ENCODE assay signal across 29 mouse cellular contexts in the genomic region with DNA sequence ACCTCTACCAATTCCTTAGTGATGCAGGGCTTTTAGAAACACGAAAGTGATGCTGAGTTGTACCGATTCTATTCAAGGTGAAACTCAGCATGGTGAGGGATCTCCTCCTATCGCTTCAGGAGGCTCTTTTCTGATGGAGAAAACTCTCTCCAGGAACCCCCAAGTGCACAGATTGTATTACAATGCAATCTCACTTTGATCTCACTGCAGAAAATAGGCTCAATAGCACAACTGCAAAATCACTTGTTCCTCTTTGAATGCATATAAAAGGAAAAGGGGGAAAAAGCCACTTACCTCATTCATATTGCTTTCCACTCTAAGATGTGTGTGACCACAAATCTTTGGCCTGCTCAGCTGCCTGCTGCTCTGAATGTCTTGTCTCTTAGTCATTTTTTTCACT.
DNase-seq lines count a peak whose midpoint lies in the region; ATAC-seq and TF ChIP-seq lines count a peak whose summit lies in the region.
"Had no signal": no experiment of that assay in that cellular context is flagged by ENCODE, and none has a peak within 500 bp of the region (broad histone marks: within the 10 kb centered on the region; RNA-seq: fewer than 3 reads in every experiment).

No protein-coding gene starts in this region.

- no peaks in the 10 kb centered on the region for H3K27me3 ChIP-seq in midbrain, embryonic 14.5 days (ENCODE audit: control insufficient read depth, insufficient read depth, low read length)
- no peaks in the 10 kb centered on the region for H3K27me3 ChIP-seq in midbrain, postnatal 0 days (ENCODE audit: insufficient read depth, low read length)
- H3K27me3 ChIP-seq in lung, postnatal 0 days (replicated peaks; ENCODE audit: insufficient read depth, low read length): no peaks in the 10 kb centered on the region
- H3K27me3 ChIP-seq: embryonic facial prominence, embryonic 13.5 days; forebrain, embryonic 15.5 days; heart, embryonic 13.5 days had no signal

- H3K9me3 ChIP-seq in midbrain, embryonic 14.5 days (ENCODE audit: control insufficient read depth, low read length): no peaks in the 10 kb centered on the region
- no peaks in the 10 kb centered on the region for H3K9me3 ChIP-seq in midbrain, postnatal 0 days (ENCODE audit: low read length)
- H3K9me3 ChIP-seq in ES-E14 (ENCODE audit: control insufficient read depth, insufficient read depth, low read depth, low read length): no peaks in the 10 kb centered on the region
- H3K9me3 ChIP-seq in lung, postnatal 0 days (ENCODE audit: low read length): no peaks in the 10 kb centered on the region
- H3K9me3 ChIP-seq: embryonic facial prominence, embryonic 13.5 days; forebrain, embryonic 10.5 days; forebrain, embryonic 15.5 days; heart, embryonic 13.5 days had no signal

- 6% methylated on average over 3 of the region's 3 CpGs for WGBS in midbrain, embryonic 14.5 days
- WGBS in midbrain, postnatal 0 days: 21% methylated on average over 3 of the region's 3 CpGs
- 66% methylated on average over 3 of the region's 3 CpGs for WGBS in lung, postnatal 0 days

- no peak overlapping the region for H3K9ac ChIP-seq in midbrain, embryonic 14.5 days (replicated peaks; ENCODE audit: low read length)
- no peak overlapping the region for H3K9ac ChIP-seq in midbrain, postnatal 0 days (replicated peaks; ENCODE audit: low read length, poor library complexity, severe bottlenecking)
- H3K9ac ChIP-seq in ES-E14 (ENCODE audit: insufficient read depth, low read depth, low read length, poor library complexity, severe bottlenecking): no peak overlapping the region
- H3K9ac ChIP-seq in lung, postnatal 0 days (replicated peaks; ENCODE audit: low read depth): no peak overlapping the region
- H3K9ac ChIP-seq: embryonic facial prominence, embryonic 13.5 days; forebrain, embryonic 15.5 days; heart, embryonic 13.5 days; hindbrain, embryonic 14.5 days had no signal

- TF ChIP-seq CTCF in midbrain, postnatal 0 days (IDR thresholded peaks at IDR 0.05): no peak
- no peak for TF ChIP-seq CTCF in lung, postnatal 0 days (IDR thresholded peaks at IDR 0.05)

- in situ Hi-C loops in ES-E14 (cut with MboI; ENCODE audit: low sequenced_read_pairs in 2 of 2, unreplicated experiment in 2 of 2): no loop called here

- no peak overlapping the region for H3K4me2 ChIP-seq in midbrain, embryonic 14.5 days (ENCODE audit: low read length)
- no peak overlapping the region for H3K4me2 ChIP-seq in midbrain, postnatal 0 days (ENCODE audit: low read depth, low read length, poor library complexity, severe bottlenecking)
- no peak overlapping the region for H3K4me2 ChIP-seq in lung, postnatal 0 days (replicated peaks; ENCODE audit: low read depth, low read length)
- H3K4me2 ChIP-seq: embryonic facial prominence, embryonic 13.5 days; forebrain, embryonic 15.5 days; heart, embryonic 13.5 days; hindbrain, embryonic 14.5 days had no signal

- no peak overlapping the region for H3K4me3 ChIP-seq in midbrain, embryonic 14.5 days (replicated peaks; ENCODE audit: low read depth, low read length)
- no peak overlapping the region for H3K4me3 ChIP-seq in midbrain, postnatal 0 days (ENCODE audit: low read depth, low read length)
- H3K4me3 ChIP-seq in ES-E14 (ENCODE audit: insufficient read depth in 1 of 2, low read depth in 1 of 2, low read length in 2 of 2, poor library complexity in 1 of 2, severe bottlenecking in 1 of 2): no peak overlapping the region
- no peak overlapping the region for H3K4me3 ChIP-seq in lung, postnatal 0 days (ENCODE audit: low read depth, low read length)
- H3K4me3 ChIP-seq: embryonic facial prominence, embryonic 13.5 days; forebrain, embryonic 10.5 days; forebrain, embryonic 15.5 days; heart, adult 2 months; heart, embryonic 10.5 days; heart, embryonic 13.5 days had no signal

- DNase-seq in midbrain, embryonic 14.5 days: peak; percentile 3
- no peak for DNase-seq in midbrain, postnatal 0 days (ENCODE audit: low spot score)
- DNase-seq in ES-E14 (ENCODE audit: low read depth, low spot score) (peak; percentile 25), WW6 (ENCODE audit: low read depth, low spot score) (peak; percentile 11)
- no peak for DNase-seq in right cerebral cortex, postnatal 14 days
- DNase-seq in lung, postnatal 0 days (ENCODE audit: low spot score): no peak
- no peak for DNase-seq in retina, postnatal 1 day
- DNase-seq: adrenal gland, adult 8-10 months; adrenal gland, postnatal 36 days; cerebellum, adult 11 months; cerebellum, adult 2 months; cerebellum, adult 9-11 months; cerebellum, postnatal 25 days; gastrocnemius, postnatal 10 days; gastrocnemius, postnatal 36 days; heart, adult 2 months; heart, postnatal 14 days; heart, postnatal 4 days; kidney, adult 18-20 months had no signal

- no peak for TF ChIP-seq EP300 in lung, postnatal 0 days (IDR thresholded peaks at IDR 0.05)

- no peak overlapping the region for H3K27ac ChIP-seq in midbrain, embryonic 14.5 days (replicated peaks; ENCODE audit: low read depth, low read length)
- H3K27ac ChIP-seq in midbrain, postnatal 0 days (ENCODE audit: low read depth, low read length): no peak overlapping the region
- H3K27ac ChIP-seq in ES-E14 (ENCODE audit: insufficient read depth, low read depth, low read length, poor library complexity, severe bottlenecking): no peak overlapping the region
- H3K27ac ChIP-seq in lung, postnatal 0 days (ENCODE audit: low read length): no peak overlapping the region
- H3K27ac ChIP-seq: embryonic facial prominence, embryonic 13.5 days; forebrain, embryonic 10.5 days; forebrain, embryonic 15.5 days; heart, adult 2 months; heart, embryonic 10.5 days; heart, embryonic 13.5 days; hindbrain, embryonic 14.5 days; hindbrain, postnatal 0 days had no signal

- no peaks in the 10 kb centered on the region for H3K4me1 ChIP-seq in midbrain, embryonic 14.5 days (ENCODE audit: control insufficient read depth, insufficient read depth, low read length)
- no peaks in the 10 kb centered on the region for H3K4me1 ChIP-seq in midbrain, postnatal 0 days (ENCODE audit: insufficient read depth, low read length)
- peaks cover 0 to 3% of the 10 kb centered on the region in 2 experiments; a peak in 1 of 4 replicates for H3K4me1 ChIP-seq in ES-E14 (ENCODE audit: control insufficient read depth in 2 of 2, insufficient read depth in 2 of 2, low read length in 2 of 2, poor library complexity in 1 of 2)
- no peaks in the 10 kb centered on the region for H3K4me1 ChIP-seq in lung, postnatal 0 days (ENCODE audit: insufficient read depth, low read depth, low read length)
- H3K4me1 ChIP-seq: embryonic facial prominence, embryonic 13.5 days; forebrain, embryonic 15.5 days; heart, embryonic 10.5 days; heart, embryonic 13.5 days had no signal

- no peaks in the 10 kb centered on the region for H3K36me3 ChIP-seq in midbrain, embryonic 14.5 days (ENCODE audit: control insufficient read depth, insufficient read depth, low read length)
- no peaks in the 10 kb centered on the region for H3K36me3 ChIP-seq in midbrain, postnatal 0 days (ENCODE audit: insufficient read depth, low read length)
- no peaks in the 10 kb centered on the region for H3K36me3 ChIP-seq in ES-E14 (ENCODE audit: control insufficient read depth, insufficient read depth, low read length, poor library complexity, severe bottlenecking)
- no peaks in the 10 kb centered on the region for H3K36me3 ChIP-seq in lung, postnatal 0 days (ENCODE audit: insufficient read depth, low read length)
- H3K36me3 ChIP-seq: embryonic facial prominence, embryonic 13.5 days; forebrain, embryonic 10.5 days; forebrain, embryonic 15.5 days; heart, embryonic 10.5 days; heart, embryonic 13.5 days had no signal

- no peak for ATAC-seq in midbrain, embryonic 14.5 days (ENCODE audit: low FRiP score, low TSS enrichment)
- no peak for ATAC-seq in midbrain, postnatal 0 days (ENCODE audit: low FRiP score)
- ATAC-seq in lung, postnatal 0 days: no peak
- ATAC-seq: activated CD4-positive, CD25-positive, alpha-beta regulatory T cell, adult 4 months; forebrain, embryonic 15.5 days; hindbrain, postnatal 0 days; inflammation-experienced regulatory T-cells, adult 6 months; intestine, embryonic 16.5 days had no signal

TF ChIP-seq in ES-E14, 5 proteins besides CTCF, POLR2A, EP300 and RAD21:
- TF ChIP-seq ZNF384 (IDR thresholded peaks at IDR 0.05; ENCODE audit: low read depth, low read length) (no peak), MAFK (IDR thresholded peaks at IDR 0.05; ENCODE audit: insufficient read depth, low read depth, low read length) (no peak), ZC3H11A (IDR thresholded peaks at IDR 0.05; ENCODE audit: borderline replicate concordance, low read depth, low read length) (no peak), CHD2 (IDR thresholded peaks at IDR 0.05; ENCODE audit: low read depth, low read length) (no peak; the same call in 1 of the 2 replicates), HCFC1 (IDR thresholded peaks at IDR 0.05; ENCODE audit: borderline replicate concordance, insufficient read depth, low read length) (no peak)

Comparison
In these comparisons a context has a peak if more than half of its experiments do, and no peak if none do; other contexts are left out.
1. DNase-seq: peak in midbrain, embryonic 14.5 days (single experiment), ES-E14 (single experiment) and WW6 (single experiment); none in midbrain, postnatal 0 days (single experiment), right cerebral cortex, postnatal 14 days (single experiment), lung, postnatal 0 days (single experiment) and retina, postnatal 1 day (single experiment).